Mouse (Mus musculus): Measurements from ENCODE around the gene Get4. TPM values are rescaled to one million over a fixed set of nuclear protein-coding genes. Genes with fewer than 3 reads are reported as not detected.

The Get4 gene
- total RNA-seq, 4 experiments from 2014 or later, result 47.8 to 56.9 (median 50.8) TPM

- DNase-seq (ENCODE audit: low spot score in 2 of 2), result peak; percentile 67 to 90
These were observed 30.1 kb downstream of the Get4 start for GRCm38 (mm10) chr5:139282191-139282590.

- DNase-seq (ENCODE audit: low spot score in 2 of 2), result no peak
These were observed 31.5 kb downstream of the Get4 start for GRCm38 (mm10) chr5:139283460-139284180.

DNA sequence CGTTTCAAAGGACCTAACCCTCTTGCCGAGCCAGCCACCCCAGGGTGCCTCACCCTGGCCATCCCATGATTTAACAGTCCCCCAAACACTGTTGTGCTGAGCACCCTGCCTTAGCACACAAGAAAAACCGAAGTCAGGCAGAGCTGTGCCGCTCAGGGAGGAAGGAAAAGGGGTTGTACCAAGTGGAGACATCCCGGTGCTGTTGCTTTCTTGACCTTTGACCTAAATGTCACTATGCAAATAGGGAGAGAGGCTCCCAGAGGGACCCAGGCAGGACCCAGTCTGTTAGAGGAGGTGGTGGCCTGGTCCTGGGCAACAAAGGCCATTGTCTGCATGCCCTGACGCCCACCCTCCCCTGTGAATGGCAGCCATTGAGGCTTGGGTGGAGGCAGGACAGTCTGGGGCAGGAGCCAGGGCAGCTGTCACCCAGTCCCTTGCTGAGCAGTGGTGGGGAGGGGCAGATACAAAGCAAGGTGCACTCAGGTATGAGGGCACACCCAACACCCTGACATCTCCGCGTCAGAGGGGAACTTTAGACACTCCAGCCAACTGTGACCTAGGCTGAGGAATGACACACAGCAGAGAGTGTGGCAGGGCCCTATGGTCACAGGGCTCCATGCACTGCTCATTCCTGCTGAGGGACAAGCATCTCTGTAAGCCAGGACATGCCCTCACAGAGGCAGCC is 33.4 kb downstream of the Get4 start:
- no peak for DNase-seq (ENCODE audit: low spot score in 2 of 2)

- DNase-seq (ENCODE audit: low spot score in 2 of 2), result no peak
These were observed 34.2 kb downstream of the Get4 start for GRCm38 (mm10) chr5:139286142-139286941.

- no peak for DNase-seq (ENCODE audit: low spot score in 2 of 2)
These were observed 35.0 kb downstream of the Get4 start for GRCm38 (mm10) chr5:139287099-139287498.

DNA sequence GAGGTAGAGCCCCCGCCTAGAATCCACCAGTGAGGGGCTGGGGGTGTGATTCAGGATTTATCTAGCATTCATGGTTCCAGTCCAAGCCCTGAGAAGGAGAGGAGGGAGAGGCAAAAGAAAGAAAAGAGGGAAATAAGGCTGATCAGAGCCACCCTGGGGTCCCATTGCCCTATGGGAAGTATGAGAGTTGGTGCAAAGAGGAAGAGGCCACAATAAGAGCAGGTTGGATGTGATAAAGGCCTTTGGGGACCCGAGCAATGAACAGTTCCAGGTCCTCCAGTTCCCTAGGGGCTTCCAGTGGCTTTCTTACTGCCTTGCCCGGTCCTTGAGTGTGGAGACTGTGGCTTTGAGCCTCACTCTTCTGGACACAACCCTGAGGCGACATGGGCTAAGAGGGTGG is 35.7 kb downstream of the Get4 start:
- DNase-seq (ENCODE audit: low spot score in 2 of 2), result no peak

DNA sequence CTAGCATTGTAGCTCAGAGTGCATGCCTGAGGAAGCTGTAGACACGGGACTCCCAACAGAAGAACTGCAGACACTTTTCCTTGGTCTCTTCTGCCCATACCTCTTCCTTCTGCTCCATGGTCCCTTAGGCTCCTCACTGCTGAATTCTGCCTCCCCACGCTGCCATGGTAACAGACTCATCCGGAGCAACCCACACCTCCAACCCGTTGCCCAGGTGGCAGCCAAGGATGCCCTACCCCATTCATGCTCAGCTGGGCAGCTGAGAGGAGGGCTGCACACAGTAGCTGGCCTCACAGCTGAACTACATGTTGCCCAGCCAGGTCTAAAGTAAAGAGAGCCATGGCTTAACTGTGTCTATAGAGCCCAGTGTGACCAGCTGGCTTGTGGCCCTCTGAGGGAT is 36.5 kb downstream of the Get4 start:
- no peak for DNase-seq (ENCODE audit: low spot score in 2 of 2)

GRCm38 (mm10) chr5:139290467-139291259 is 38.5 kb downstream of the Get4 start:
- DNase-seq (ENCODE audit: low spot score in 2 of 2), result no peak

DNA sequence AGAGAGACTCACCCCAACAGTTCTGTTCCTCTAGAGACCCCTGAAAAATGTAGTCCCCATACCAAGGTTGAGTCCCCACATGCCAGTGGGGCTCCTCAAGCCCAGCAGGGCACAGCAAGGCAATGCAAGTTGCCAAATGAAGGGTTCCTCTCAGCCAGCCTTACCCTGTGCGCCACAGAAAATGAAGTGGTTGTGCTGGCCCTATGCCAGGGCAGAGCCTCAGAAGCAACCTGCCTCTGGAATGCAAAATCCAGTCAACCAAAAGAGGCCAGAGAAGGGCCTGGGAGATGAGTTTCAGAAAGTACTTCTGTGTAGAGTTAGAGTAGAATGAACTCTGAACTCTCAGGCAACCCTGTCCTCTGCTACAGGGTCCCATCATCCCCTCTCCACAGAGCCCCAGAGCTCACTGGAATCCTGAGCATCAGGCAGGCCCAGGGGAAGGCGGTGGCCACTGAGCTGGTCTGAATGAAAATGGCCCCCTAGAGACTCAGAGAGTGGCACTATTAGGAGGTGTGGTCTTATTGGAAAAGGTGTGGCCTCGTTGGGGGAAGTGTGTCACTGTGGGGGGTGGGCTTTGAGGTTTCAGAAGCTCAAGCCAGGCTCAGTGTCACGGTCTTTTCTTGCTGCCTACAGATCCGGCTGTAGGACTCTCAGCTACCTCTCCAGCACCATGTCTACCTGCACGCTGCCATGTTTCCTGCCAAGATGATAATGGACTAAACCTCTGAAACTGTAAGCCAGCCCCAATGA is 39.9 kb downstream of the Get4 start:
- no peak for DNase-seq (ENCODE audit: low spot score in 2 of 2)

DNA sequence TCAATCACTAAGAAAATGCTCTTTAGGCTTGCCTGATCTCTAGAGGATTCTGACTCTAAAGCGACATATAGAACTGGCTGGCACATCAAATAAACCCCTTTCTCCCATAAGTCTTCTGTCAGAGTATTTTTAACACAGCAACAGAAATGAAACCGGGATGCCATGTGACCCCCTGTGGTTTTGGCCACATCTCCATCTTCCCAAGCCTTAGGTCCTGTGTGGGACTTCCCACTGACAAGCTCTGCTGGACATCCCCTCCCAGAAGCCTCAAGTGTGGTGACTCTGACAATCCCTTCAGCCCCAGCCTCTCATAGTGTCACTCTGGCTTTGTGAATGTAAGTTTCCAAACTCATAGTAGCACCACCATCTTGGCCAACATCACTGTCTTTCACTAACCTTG is 42.0 kb downstream of the Get4 start:
- DNase-seq (ENCODE audit: low spot score in 2 of 2), result no peak

- DNase-seq (ENCODE audit: low spot score in 2 of 2), result no peak
These were observed 45.0 kb downstream of the Get4 start for GRCm38 (mm10) chr5:139297092-139297491.

- no peak for DNase-seq (ENCODE audit: low spot score in 2 of 2)
These were observed 45.6 kb downstream of the Get4 start for GRCm38 (mm10) chr5:139297745-139298144.

GRCm38 (mm10) chr5:139302101-139302500 is 50.0 kb downstream of the Get4 start:
- DNase-seq (ENCODE audit: low spot score in 2 of 2), result peak; percentile 57 to 65

DNA sequence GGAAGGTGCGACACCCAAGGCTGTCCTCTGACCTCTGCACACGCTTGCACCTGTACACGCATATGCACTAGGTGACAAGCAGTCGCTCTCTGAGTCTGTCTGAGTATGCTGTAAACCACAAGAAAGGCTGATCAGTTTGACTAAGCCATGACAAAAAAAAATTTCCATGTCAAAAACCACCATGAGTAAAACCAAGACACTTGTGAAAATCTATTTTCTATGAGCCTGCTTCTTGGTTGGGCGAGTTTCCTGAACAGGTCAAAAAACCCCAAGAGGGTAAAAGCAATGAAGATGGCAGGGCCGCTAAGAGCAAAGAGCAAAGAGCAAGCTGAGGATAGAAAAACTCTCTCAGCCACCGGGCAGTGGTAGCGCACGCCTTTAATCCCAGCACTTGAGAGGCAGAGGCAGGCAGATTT is 51.5 kb downstream of the Get4 start:
- DNase-seq (ENCODE audit: low spot score in 2 of 2), result no peak

GRCm38 (mm10) chr5:139309946-139310345 is 57.8 kb downstream of the Get4 start:
- DNase-seq (ENCODE audit: low spot score in 2 of 2), result no peak

DNA sequence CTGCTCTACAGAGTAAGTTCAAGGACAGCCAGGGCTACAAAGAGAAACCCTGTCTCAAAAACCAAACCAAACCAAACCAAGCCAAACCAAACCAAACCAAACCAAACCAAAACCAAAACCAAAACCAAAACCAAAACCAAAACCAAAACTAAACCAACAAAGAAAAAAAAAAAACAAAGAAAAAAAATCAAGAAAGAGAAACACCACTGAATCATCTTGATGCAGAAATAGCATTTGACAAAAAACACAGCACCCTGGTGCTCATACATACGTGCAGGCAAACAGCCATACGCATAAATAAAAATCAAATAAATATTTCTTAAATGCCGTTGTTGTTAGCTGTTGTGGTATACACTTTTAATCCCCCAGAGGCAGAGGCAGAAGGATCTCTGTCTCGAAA is 58.4 kb downstream of the Get4 start:
- no peak for DNase-seq (ENCODE audit: low spot score in 2 of 2)

- no peak for DNase-seq (ENCODE audit: low spot score in 2 of 2)
These were observed 59.7 kb downstream of the Get4 start for GRCm38 (mm10) chr5:139311822-139312221.

- DNase-seq (ENCODE audit: low spot score in 2 of 2), result no peak
These were observed 61.4 kb downstream of the Get4 start for GRCm38 (mm10) chr5:139313536-139313935.

- DNase-seq (ENCODE audit: low spot score in 2 of 2), result no peak
These were observed 63.0 kb downstream of the Get4 start for GRCm38 (mm10) chr5:139314941-139315642.

Data from layer of hippocampus, adult 8-10 months (tissue).